Mouse (Mus musculus): Measurements from ENCODE around the gene Dctn1. TPM values are rescaled to one million over a fixed set of nuclear protein-coding genes. Genes with fewer than 3 reads are reported as not detected.

Dctn1 gene
- polyA plus RNA-seq, 1 experiment from 2014 or later: 94.1 TPM

GRCm38 (mm10) chr6:83119734-83120051 is 46.0 kb upstream of the Dctn1 start:
- Histone ChIP-seq H3K4me2 (peak overlapping the region; percentile 98), H3K4me1 (ENCODE audit: insufficient read depth) (peaks cover 17% of the 10 kb centered on the region), H3K36me3 (ENCODE audit: insufficient read depth) (peaks cover 34% of the 10 kb centered on the region), H3K9ac (peak overlapping the region; percentile 66; the same call in 1 of the 2 replicates), H3K4me3 (ENCODE audit: low read depth, low read length) (peak overlapping the region; percentile 79), H3K27me3 (ENCODE audit: insufficient read depth, low read length) (no peaks in the 10 kb centered on the region), H3K9me3 (ENCODE audit: low read depth, low read length) (no peaks in the 10 kb centered on the region), H3K27ac (ENCODE audit: low read depth) (no peak overlapping the region)
- WGBS: 76% methylated on average over 7 of the region's 7 CpGs
- no peak for TF ChIP-seq CTCF (IDR thresholded peaks at IDR 0.05; ENCODE audit: low read depth)
- no peak for ATAC-seq (ENCODE audit: insufficient read depth)
- no peak for DNase-seq

- Histone ChIP-seq H3K27ac (ENCODE audit: low read depth) (peak within 1 kb of the TSS; percentile 98), H3K4me3 (ENCODE audit: low read depth, low read length) (peak within 1 kb of the TSS; percentile 79), H3K4me2 (peak within 1 kb of the TSS; percentile 98), H3K36me3 (ENCODE audit: insufficient read depth) (peaks cover 34% of the 10 kb centered on the region), H3K9ac (peak within 1 kb of the TSS; percentile 88), H3K9me3 (ENCODE audit: low read depth, low read length) (no peaks in the 10 kb centered on the region), H3K4me1 (ENCODE audit: insufficient read depth) (peaks cover 18% of the 10 kb centered on the region), H3K27me3 (ENCODE audit: insufficient read depth, low read length) (no peaks in the 10 kb centered on the region)
- peak; percentile 98 for DNase-seq
- no peak for TF ChIP-seq CTCF (IDR thresholded peaks at IDR 0.05; ENCODE audit: low read depth)
- peak; percentile 92 for ATAC-seq (ENCODE audit: insufficient read depth)
- WGBS: under 1% methylated on average over 38 of the region's 38 CpGs
Observed at GRCm38 (mm10) chr6:83120930-83121862, 44.5 kb upstream of the Dctn1 start, which contains the start of gene Wbp1. Wbp1 (minus strand) TSS chr6:83121559.

- no peak; the same call in 1 of the 2 replicates for ATAC-seq (ENCODE audit: insufficient read depth)
Observed at GRCm38 (mm10) chr6:83121863-83122710, 43.6 kb upstream of the Dctn1 start.

GRCm38 (mm10) chr6:83122961-83123360 is 42.8 kb upstream of the Dctn1 start:
- Histone ChIP-seq H3K4me3 (ENCODE audit: low read depth, low read length) (peak overlapping the region; percentile 79), H3K27me3 (ENCODE audit: insufficient read depth, low read length) (no peaks in the 10 kb centered on the region), H3K9me3 (ENCODE audit: low read depth, low read length) (no peaks in the 10 kb centered on the region), H3K36me3 (ENCODE audit: insufficient read depth) (peaks cover 19% of the 10 kb centered on the region), H3K4me2 (peak overlapping the region; percentile 98), H3K4me1 (ENCODE audit: insufficient read depth) (peaks cover 13% of the 10 kb centered on the region), H3K27ac (ENCODE audit: low read depth) (peak overlapping the region; percentile 98; the same call in 1 of the 2 replicates), H3K9ac (peak overlapping the region; percentile 88)
- 73% methylated on average over 5 of the region's 5 CpGs for WGBS
- no peak for TF ChIP-seq CTCF (IDR thresholded peaks at IDR 0.05; ENCODE audit: low read depth)
- no peak for ATAC-seq (ENCODE audit: insufficient read depth)
- DNase-seq: no peak

More at GRCm38 (mm10) chr6:83121863-83122710, 43.6 kb upstream of the Dctn1 start:
- no peaks in the 10 kb centered on the region for H3K9me3 ChIP-seq (ENCODE audit: low read depth, low read length)
- peak overlapping the region; percentile 88 for H3K9ac ChIP-seq
- TF ChIP-seq CTCF (IDR thresholded peaks at IDR 0.05; ENCODE audit: low read depth): no peak
- peak overlapping the region; percentile 98 for H3K27ac ChIP-seq (ENCODE audit: low read depth)
- H3K4me3 ChIP-seq (ENCODE audit: low read depth, low read length): peak overlapping the region; percentile 79
- H3K4me2 ChIP-seq: peak overlapping the region; percentile 98
- peak; percentile 49 for DNase-seq
- H3K27me3 ChIP-seq (ENCODE audit: insufficient read depth, low read length): no peaks in the 10 kb centered on the region
- WGBS: 1% methylated on average over 49 of the region's 52 CpGs
- peaks cover 28% of the 10 kb centered on the region for H3K36me3 ChIP-seq (ENCODE audit: insufficient read depth)
- H3K4me1 ChIP-seq (ENCODE audit: insufficient read depth): peaks cover 13% of the 10 kb centered on the region

- peak overlapping the region; percentile 75 for H3K4me3 ChIP-seq (ENCODE audit: low read depth, low read length)
- TF ChIP-seq CTCF (IDR thresholded peaks at IDR 0.05; ENCODE audit: low read depth): no peak
- peak; percentile 2; the same call in 1 of the 2 replicates for ATAC-seq (ENCODE audit: insufficient read depth)
Observed at GRCm38 (mm10) chr6:83124851-83125312, 40.8 kb upstream of the Dctn1 start.

GRCm38 (mm10) chr6:83125331-83125730 is 40.4 kb upstream of the Dctn1 start, which contains the start of gene Ino80b:
Ino80b (minus strand) TSS chr6:83125431.
- Histone ChIP-seq H3K9me3 (ENCODE audit: low read depth, low read length) (no peaks in the 10 kb centered on the region), H3K27me3 (ENCODE audit: insufficient read depth, low read length) (no peaks in the 10 kb centered on the region), H3K36me3 (ENCODE audit: insufficient read depth) (0 out of 2 replicates have a peak, but pooled peaks cover 2% of the 10 kb centered on the region), H3K27ac (ENCODE audit: low read depth) (peak within 1 kb of the TSS; percentile 70; the same call in 1 of the 2 replicates), H3K4me3 (ENCODE audit: low read depth, low read length) (peak within 1 kb of the TSS; percentile 75), H3K4me1 (ENCODE audit: insufficient read depth) (peaks cover 10% of the 10 kb centered on the region; the same call in 1 of the 2 replicates), H3K9ac (peak within 1 kb of the TSS; percentile 67), H3K4me2 (peak within 1 kb of the TSS; percentile 94)
- DNase-seq: no peak
- ATAC-seq (ENCODE audit: insufficient read depth): no peak
- no peak for TF ChIP-seq CTCF (IDR thresholded peaks at IDR 0.05; ENCODE audit: low read depth)
- 19% methylated on average over 5 of the region's 5 CpGs for WGBS

More at GRCm38 (mm10) chr6:83124851-83125312, 40.8 kb upstream of the Dctn1 start:
- under 1% methylated on average over 30 of the region's 30 CpGs for WGBS
- Histone ChIP-seq H3K4me1 (ENCODE audit: insufficient read depth) (peaks cover 13% of the 10 kb centered on the region; the same call in 1 of the 2 replicates), H3K9ac (peak overlapping the region; percentile 67), H3K4me2 (peak overlapping the region; percentile 94), H3K27ac (ENCODE audit: low read depth) (peak overlapping the region; percentile 70; the same call in 1 of the 2 replicates), H3K9me3 (ENCODE audit: low read depth, low read length) (no peaks in the 10 kb centered on the region), H3K27me3 (ENCODE audit: insufficient read depth, low read length) (no peaks in the 10 kb centered on the region), H3K36me3 (ENCODE audit: insufficient read depth) (peaks cover 2% of the 10 kb centered on the region; the same call in 1 of the 2 replicates)
- DNase-seq: peak; percentile 98

Measured in lung, embryonic 14.5 days (tissue).